Mouse (Mus musculus): ENCODE measurements around the gene Lrtm1. TPM values are rescaled to one million over a fixed set of nuclear protein-coding genes. Genes with fewer than 3 reads are reported as not detected.

Gene Lrtm1
- 10 to 100 TPM; 27.1 to 34.6 TPM for total RNA-seq (2021)
- long read RNA-seq, experiment 1, full-length matches to known transcripts: 3 of 33 reads
- long read RNA-seq, experiment 1, partial matches to known transcripts: 7 of 33 reads
- long read RNA-seq, experiment 1, other reads (novel, unspliced or antisense): 23 of 33 reads
- long read RNA-seq, experiment 2, full-length matches to known transcripts: 4 of 18 reads
- long read RNA-seq, experiment 2, partial matches to known transcripts: 0 of 18 reads
- long read RNA-seq, experiment 2, other reads (novel, unspliced or antisense): 14 of 18 reads

DNA sequence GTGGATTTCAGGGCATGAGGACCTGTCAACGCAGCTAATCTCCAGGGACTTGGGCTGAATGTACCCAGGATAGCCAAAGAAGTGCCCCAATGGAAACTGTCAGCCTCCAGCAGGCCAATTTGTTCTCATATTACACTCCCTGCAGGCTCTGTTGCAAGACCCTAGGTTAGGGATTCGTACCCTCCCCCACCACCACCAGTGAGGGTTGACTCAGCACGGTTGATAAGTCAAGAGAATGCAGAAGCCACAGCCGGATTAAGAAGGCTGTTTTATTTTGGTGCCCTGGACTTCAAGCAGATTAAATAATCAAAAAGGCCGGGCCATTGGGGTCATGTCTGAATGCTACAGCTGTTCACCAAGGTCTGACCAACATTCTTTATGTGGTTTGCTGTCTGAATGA, at the start of gene Lrtm1:
Gene Lrtm1, plus strand, starts transcription at position 326 of the 400 bp plus-strand sequence.
- peak; percentile 48 for DNase-seq

DNA sequence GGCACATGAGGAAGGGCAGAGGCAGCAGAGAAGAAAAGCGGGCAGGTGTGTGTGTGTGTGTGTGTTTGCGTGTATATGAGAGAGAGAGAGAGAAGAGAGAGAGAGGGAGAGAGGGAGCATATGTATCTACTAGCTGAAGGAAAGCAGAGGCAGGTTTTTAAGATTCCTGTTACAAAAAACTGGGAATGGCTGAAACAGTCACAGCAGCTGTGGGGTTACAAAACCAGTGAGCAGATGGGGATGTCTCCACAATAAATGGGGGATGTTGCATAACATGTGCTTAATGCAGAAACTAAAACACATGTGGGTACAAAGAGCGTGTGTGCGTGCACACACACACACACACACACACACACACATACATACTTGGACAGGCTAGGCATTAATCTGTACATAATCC, 48.8 kb upstream of the Lrtm1 start:
- no peak for DNase-seq

DNA sequence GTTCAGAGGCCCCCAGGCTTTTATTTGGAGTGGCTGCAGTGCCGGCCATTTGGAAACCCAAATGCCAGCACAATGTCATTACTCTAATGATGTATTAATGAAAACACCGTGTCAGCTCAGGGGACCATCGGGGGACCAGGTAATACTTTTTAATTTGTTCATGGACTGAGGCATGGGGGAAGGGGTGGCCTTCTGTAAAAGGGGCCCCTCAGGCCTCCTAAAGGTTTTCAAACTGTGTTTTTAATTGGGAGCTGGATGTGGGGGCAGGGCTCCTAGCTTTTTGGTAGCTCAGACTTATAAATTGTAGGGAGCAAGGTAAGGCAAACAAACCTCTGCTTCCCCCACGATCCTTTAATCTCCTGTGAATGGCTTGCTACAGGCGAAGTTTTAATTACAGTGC, 45.4 kb upstream of the Lrtm1 start:
- no peak for DNase-seq

DNA sequence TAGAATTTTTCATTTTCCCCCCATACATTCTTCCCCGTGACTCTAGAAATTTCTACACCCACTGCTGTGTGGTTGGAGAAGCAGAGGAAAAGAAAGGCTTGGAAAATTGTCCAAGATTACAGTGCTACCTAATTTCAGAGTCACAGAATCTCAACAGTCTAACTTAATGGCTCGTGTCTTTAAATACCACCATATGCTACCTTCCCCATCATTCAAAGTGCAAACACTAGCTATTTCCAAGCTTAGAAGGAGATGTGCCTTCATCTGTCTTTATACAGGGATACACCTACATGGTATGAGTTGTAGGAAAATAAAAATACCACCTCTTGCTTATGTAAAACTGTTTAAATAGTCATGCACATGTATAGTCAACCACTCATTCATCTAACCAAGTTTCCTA, 38.8 kb upstream of the Lrtm1 start:
- DNase-seq: no peak

DNA sequence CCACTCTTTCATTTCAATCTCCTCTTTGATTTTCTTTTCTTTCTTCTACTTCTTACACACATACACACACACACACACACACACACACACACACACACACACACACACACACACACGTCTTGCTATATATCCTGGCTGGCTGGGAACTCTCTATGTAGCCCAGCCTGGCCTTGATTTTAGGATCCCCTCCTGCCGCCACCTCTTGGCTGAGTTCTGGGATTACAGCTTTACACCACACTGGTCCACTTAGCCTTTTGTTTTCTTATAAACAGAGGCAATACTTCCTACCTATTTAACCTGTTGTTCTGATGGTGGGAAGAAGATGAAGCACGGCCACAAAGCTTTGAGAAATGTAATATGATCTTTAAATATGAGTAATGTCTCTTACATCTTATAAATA, 37.5 kb upstream of the Lrtm1 start:
- no peak for DNase-seq

DNA sequence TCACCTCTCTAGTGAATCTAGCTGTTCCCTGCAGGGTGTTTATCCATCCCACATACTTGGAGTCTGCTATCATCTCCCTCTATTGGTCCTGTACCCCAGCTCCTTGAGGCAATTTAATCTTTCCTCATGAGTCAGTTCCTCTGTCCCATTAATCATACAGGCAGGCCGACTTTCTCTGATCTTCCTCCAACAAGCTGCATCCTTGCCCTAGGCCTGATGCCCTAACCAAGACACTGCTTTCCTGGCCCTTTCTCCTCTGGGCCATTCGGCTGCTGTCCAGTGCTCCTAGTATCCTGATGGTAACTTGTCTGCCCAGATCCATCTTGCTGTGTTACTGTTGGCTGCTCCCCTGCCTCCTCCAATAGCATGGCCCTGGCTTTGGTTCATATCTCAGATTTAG, 33.7 kb upstream of the Lrtm1 start:
- DNase-seq: peak; percentile 42

DNA sequence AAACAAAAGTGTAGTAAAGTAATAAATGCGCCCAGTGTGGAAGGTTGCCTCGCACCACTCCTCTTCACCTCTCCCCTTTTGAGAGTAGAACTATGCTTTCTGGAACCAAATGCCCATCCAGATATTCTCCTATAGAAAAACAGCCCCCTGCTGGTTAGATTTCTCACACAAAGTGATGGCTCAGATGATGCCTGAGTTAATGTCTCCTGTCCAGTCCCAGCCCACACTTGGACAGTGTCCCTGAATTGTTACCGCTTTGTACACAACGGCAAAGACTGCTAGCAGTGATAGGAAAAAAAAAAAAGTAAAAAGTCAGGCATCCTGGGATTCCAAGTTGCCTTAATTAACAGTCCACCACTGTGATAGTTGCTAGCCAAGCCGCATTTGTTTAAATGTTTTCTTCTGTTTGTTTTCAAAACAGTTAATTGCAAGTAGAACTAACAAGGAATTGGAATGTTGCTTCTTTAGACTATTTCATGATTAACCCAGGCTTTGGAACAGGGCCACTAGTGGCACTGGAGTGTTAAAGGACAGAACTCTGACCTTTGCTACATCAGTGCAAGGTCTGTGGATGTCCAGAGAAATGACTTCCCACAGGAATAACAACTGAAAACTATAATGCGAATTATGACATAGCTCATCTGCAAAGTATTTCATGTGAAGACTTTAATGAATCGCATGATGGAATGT, 29.7 kb upstream of the Lrtm1 start:
- DNase-seq: no peak

DNA sequence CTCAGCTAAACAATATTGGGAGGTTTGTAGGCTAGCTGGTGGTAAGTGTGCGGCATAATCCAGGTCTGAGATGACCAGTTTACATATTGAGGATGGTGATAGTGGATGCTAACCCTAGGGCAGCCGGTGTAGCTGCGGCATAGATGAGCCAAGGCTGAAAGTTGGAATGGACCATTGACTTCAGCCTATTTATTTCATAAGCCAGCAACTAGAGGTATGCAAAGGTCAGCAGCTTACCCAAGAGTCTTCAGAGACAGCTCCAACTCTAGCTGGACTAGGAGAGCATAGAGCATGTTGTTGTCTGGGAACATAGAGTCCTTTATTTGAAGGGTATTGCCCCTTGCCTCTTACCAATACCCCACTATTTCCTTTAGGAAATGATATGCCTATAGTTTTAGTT, 21.4 kb upstream of the Lrtm1 start:
- DNase-seq: no peak

DNA sequence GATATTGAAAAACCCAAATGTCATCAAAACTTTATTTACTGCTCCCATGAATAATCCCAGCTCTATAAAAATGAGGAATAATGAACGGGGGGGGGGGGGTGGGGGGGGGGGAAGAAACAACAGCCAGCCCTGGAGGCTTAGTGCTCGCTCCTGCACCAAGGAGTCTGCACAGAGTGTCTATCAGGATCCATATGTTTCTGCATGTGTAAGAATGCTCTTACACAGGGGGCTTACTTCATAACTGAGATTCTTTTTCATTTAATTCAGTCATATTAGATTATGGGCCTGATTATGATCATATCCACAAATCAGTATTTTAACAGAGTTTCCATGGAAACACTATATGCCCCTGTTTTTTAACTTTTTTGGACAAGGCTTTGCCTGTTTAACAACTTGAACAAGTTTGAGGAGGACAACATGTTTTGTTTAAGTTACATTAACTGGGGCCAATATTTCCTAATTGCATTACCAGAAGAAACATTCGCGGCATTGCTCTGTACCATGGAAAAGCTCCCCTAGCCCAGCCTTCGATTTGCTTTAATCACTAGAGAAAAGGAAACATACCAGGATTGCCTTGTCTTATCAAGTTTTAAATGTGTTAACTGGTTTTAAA, 12.7 kb upstream of the Lrtm1 start:
- DNase-seq: no peak

DNA sequence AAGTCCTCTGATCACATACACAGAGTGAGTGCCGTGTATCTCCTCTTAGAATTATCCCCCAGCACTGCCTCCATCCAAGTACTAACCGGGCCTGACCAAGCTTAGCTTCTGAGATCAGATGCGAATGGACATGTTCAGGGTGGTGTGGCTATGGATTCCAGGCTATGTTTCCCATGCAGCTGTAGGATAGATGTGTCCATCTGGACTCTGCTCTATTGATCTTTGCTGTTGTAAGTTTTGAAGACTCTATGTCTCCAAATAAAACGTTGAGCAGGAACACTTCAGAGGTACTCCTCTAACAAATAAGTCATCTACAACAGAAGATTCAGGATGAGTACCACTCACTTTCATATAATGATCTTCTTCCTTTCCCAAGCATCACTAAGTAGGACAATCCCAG, 8.4 kb upstream of the Lrtm1 start:
- DNase-seq: no peak

DNA sequence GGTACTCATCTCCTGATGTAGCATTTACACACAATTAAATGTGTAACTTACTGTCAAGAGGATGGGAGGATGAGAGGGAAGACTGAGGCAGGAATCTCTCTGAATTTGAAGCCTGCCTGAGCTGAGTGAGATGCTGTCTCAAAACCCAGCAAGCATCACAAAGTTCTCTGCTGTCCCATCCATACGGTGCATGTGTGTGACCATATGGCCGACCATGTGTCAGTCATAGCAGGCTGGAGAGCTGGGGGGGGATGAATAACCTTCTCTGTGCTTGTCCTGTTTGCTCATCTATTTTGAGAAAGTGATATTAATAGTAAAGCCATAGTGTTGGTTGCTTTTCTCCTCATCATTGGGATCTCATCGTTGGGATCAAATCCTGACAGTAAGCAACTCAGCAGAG, 4.8 kb upstream of the Lrtm1 start:
- DNase-seq: no peak

DNA sequence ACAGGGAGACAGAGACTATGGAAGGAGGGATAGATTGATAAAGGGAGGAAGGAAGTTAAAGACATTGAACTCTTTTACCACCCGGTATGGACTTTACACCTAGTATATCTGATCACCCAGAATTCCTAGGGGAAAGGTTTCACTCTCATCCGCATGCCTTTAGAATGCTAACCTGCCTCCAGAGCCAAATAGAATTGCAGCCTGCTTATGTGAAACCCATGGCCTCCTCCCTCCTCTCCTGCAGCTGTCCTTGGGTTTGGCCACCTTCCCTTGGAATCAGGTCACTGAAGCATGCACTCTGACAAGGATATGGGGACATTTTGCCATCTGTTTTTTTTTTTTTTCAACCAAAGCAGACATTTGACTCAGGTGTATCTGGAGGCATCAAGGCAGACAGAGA, 3.3 kb upstream of the Lrtm1 start:
- DNase-seq: peak; percentile 19

DNA sequence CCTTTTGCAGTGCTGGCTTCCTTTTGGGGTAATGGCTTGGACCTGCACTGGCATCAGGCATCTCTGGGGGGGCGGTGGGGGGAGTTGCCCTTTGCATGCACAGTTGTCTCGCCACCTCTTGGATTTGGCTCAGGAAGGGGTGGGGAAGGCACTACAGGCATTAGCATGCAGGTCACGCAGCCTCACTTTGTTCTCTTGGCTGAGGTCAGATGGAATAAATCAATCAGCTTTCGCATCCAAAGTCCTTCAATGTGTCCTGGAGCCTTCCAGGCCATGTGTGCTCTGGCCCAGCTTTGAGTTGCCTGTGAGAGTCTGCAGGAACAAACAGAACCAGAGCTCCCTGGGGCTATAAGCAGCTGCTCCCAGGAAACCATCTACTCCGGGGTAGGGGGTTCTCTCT, 2.1 kb upstream of the Lrtm1 start:
- DNase-seq: no peak

DNA sequence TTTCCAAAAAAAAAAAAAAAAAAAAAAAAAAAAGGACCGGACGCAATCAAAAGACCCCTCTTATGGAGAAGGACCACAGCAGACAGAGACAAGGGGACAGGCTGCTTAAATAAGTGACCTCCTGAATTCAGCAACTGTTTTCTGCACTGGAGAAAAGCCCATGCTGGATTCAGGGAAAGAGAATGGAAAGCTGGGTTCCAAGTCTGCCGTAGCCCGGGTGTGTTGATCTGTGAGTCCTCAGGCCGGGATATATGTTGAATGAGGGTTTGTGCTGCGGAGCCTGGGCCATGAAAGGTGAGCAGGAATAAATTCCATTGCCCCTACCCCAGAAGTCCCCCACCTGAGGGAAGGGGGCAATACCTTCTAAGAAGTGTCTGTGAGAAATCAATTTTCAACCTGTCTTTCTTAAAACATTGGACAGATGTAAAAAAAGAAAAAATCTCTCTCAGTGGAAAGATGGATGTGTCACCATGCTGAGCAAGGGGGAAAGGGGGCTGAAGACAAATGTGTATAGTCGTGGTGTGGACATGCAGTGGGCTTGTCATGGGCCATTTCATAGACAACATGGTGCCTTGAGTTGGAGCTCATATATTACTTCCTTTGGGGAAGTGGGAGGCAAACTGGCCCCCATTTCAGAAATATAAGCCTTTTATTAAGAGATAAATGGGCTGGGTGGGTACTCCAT, 450 bp downstream of the Lrtm1 start:
- DNase-seq: no peak

DNA sequence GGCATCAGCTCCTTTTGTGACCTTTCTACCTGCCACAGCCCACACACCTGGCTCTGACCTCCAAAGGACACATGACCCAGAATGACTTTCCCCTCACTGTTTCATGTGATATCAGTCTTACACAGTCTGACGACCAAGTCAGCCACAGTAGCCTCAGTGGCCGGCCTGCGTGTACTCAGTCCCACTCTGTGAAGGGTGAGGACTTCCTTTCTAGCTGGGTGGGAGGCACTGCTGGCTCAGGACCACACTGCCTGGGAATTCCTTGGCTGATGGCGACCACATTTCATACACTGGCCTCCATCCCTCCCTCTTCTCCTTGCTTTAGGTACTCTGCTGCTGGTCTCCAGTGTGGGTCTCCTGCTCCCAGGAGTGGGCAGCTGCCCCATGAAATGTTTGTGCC, 3.3 kb downstream of the Lrtm1 start:
- DNase-seq: no peak

DNA sequence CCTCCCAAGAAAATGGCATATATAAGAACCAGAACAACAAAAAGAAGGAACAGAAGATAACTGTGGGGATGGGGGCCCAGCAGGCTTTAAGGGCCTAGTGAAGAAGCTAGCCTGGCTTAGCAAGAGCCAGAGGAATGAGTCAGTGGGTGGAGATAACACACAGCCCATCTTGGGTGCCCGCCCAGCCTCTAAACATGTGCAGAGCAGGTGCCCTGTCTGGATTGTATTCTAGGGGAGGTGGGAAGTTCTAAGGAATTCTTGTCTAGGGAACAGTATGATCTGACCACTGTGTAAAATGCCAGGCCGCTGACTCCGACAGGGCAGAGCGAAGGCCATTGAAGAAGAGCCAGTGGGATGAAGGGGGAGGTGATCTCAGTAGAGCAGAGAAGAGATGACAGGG, 5.2 kb downstream of the Lrtm1 start:
- DNase-seq: peak; percentile 17

DNA sequence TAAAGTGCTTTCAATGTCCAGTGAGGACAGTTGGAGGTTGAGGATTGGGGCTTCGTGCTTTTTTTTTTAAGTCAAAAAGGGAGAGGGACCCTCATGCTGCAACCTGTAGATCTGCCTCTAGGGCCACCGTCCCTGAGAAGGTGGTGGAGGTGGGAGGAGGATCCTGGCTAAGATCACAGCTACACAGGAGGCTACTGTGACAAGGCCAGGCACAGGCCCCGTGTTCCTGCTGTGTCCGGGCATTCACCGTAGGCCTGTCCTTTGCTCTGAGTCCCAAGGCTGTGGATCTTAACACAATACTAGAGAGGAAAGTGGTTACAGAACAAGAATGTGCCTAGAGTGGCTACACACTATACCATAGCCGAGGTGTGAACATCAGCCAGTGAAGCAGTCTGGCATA, 7.3 kb downstream of the Lrtm1 start:
- DNase-seq: no peak

DNA sequence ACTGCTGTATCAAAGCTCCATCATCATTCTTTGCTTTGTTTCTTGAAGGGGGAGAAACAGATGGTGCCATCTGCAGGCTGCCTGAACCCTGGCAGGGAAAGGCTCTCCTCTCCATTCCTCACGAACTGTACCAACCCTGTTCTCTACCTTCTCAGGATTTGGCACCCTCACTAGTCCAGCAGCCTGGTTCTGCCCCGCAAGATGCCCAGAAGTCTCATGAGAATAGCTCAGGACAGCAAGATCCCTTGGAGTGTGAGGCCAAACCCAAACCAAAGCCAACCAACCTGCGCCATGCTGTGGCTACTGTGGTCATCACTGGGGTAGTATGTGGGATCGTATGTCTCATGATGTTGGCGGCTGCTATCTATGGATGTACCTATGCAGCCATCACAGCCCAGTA, 9.3 kb downstream of the Lrtm1 start:
- no peak for DNase-seq

DNA sequence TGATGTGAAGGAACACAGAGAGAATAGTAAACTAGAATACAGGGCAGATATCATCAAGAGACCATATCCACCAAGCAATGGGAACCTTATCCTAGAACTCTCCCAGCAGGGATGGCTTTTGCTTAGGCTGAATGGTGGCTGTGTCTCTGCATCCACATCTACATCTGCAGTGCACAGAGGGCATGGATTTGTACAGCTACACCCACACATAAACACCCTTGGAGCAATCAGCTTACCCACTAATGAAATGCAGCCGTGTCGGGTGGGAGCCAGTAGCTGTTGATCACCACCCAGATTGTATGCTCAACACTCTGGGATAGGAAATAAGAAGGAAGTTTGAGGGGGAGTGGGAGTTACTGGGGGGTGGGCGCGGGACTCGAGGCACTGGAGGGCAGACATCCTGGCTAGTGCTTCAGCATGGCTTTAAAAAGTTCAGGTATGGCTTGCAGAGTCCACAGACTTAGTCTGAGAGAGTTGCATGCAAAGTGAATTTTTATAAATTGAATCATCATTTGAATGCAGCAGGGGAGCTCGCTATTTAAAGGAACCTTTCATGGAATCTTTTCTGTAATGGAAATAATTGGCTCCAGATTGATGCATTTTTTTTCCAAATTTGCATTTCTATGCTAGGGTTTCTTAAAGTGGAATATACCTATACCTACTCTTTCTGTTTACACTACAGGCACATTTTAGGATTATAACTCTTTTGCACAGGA, 10.5 kb downstream of the Lrtm1 start:
- DNase-seq: no peak

DNA sequence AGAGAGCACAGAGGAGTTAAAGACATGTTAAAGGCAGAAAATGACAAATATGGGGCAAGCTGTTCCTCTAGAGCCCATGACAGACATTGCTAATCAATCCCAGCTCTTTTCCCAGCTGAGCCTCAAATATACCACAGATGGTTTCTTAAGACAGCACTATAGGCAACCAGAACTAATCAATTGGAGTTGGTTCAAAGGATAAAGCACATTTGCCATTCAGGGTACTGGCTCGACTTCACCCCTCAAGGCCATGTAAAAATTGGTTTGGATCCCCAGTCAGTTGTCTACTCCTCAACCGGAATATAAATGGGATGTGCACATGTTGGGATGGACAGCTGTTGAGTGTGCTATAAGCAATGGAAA, 11.1 kb downstream of the Lrtm1 start:
- no peak for DNase-seq

DNA sequence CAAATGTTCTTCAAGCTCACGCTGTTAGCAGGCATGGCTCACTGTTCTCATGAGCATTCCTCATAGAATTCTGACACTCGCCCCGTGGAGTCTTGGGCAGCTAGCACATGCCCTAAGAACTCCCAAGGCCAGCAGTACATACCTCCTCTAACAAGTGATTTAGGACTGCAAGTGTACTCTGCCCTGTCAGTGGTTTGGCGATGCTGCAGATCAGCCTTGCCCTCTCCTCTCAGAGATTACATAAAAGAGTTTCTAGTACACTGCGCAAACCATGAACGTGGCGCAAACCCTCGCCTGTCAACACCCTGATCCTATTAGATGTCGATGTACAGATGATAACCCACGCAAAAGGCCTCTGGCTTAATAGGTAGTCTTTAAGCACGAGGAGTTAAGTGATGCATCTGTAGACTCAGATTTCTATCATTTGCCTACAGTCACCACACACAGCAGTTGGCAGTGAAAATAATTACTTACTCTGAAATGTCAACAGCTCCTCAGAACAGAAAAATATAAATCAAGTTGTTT, 11.9 kb downstream of the Lrtm1 start:
- peak; percentile 8 for DNase-seq

DNA sequence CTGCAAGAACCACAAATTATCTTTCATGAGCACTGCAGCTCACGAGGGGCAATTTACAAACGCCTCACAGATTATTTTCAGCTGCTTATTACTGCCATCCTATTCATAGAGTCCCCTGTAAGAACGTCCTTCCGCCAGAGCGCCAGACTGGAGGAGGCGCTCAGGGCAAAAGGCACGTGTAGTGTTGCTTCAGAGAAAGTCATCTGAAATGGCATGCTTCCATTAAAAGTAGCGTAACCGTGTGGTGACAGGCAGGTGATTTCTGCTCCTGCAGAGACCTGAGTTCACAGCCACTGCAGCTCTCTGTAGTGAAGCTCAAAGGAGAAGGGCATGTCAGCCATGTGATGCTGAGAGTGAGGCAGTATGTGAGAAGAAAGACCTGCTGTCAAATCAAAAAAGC, 12.5 kb downstream of the Lrtm1 start:
- no peak for DNase-seq

All from gastrocnemius, postnatal 25 days (tissue).